ENCODE assay signal across 17 mouse cellular contexts in genomic region chr1:55661381-55661780, GRCm38 (mm10).
"Had no signal": no experiment of that assay in that cellular context is flagged by ENCODE, and none has a peak within 500 bp of the region (broad histone marks: within the 10 kb centered on the region; RNA-seq: fewer than 3 reads in every experiment).

No protein-coding gene starts in this region.

- ATAC-seq: lung, postnatal 0 days; midbrain, embryonic 13.5 days; midbrain, embryonic 15.5 days had no signal

- H3K9me3 ChIP-seq: lung, embryonic 15.5 days; megakaryocyte, embryonic 14.5 days; midbrain, embryonic 13.5 days; midbrain, embryonic 15.5 days; neural tube, embryonic 12.5 days; stomach, embryonic 15.5 days had no signal

- H3K27ac ChIP-seq: lung, embryonic 15.5 days; macrophage; midbrain, embryonic 13.5 days; midbrain, embryonic 15.5 days; neural tube, embryonic 12.5 days; stomach, embryonic 15.5 days; stomach, postnatal 0 days had no signal

- H3K36me3 ChIP-seq: lung, embryonic 15.5 days; midbrain, embryonic 13.5 days; midbrain, embryonic 15.5 days; neural tube, embryonic 12.5 days; stomach, embryonic 15.5 days had no signal

- H3K9ac ChIP-seq: lung, embryonic 15.5 days; midbrain, embryonic 13.5 days; midbrain, embryonic 15.5 days; neural tube, embryonic 12.5 days; stomach, embryonic 15.5 days had no signal

- H3K4me2 ChIP-seq: lung, embryonic 15.5 days; midbrain, embryonic 11.5 days; midbrain, embryonic 13.5 days; midbrain, embryonic 15.5 days; neural tube, embryonic 12.5 days; stomach, embryonic 15.5 days had no signal

- H3K4me3 ChIP-seq: lung, embryonic 15.5 days; megakaryocyte, embryonic 14.5 days; midbrain, embryonic 13.5 days; midbrain, embryonic 15.5 days; neural tube, embryonic 12.5 days; stomach, embryonic 15.5 days had no signal

- H3K4me1 ChIP-seq: lung, embryonic 15.5 days; megakaryocyte, embryonic 14.5 days; stomach, embryonic 15.5 days had no signal

- DNase-seq: lung, adult 2 months; lung, postnatal 14 days; lung, postnatal 36 days; right cerebral cortex, postnatal 14 days; thymus, adult 2 months; thymus, postnatal 25 days; thymus, postnatal 4 days had no signal

- H3K27me3 ChIP-seq: lung, embryonic 15.5 days; megakaryocyte, embryonic 14.5 days; midbrain, embryonic 15.5 days; neural tube, embryonic 12.5 days; stomach, embryonic 15.5 days had no signal
